In genomic region chr3:50041141-50041540, GRCm38 (mm10) we compare ENCODE assay signal across 23 mouse cellular contexts.
"Had no signal": no experiment of that assay in that cellular context is flagged by ENCODE, and none has a peak within 500 bp of the region (broad histone marks: within the 10 kb centered on the region; RNA-seq: fewer than 3 reads in every experiment).

No protein-coding gene starts in this region.

- H3K4me1 ChIP-seq: heart, embryonic 13.5 days; heart, embryonic 15.5 days; liver, embryonic 12.5 days had no signal

- H3K36me3 ChIP-seq: heart, embryonic 13.5 days; heart, embryonic 15.5 days; hindbrain, embryonic 13.5 days; limb, embryonic 15.5 days; liver, embryonic 12.5 days had no signal

- H3K4me2 ChIP-seq: heart, embryonic 11.5 days; heart, embryonic 13.5 days; heart, embryonic 15.5 days; hindbrain, embryonic 13.5 days; limb, embryonic 15.5 days; liver, embryonic 12.5 days had no signal

- H3K27ac ChIP-seq: heart, adult 2 months; heart, embryonic 13.5 days; heart, embryonic 15.5 days; hindbrain, embryonic 13.5 days; layer of hippocampus, adult 2 months; left cerebral cortex, adult 2 months; limb, embryonic 15.5 days; liver, embryonic 12.5 days; liver, embryonic 14.5 days had no signal

- H3K9ac ChIP-seq: heart, embryonic 13.5 days; heart, embryonic 15.5 days; hindbrain, embryonic 13.5 days; limb, embryonic 15.5 days; liver, embryonic 12.5 days; liver, embryonic 14.5 days had no signal

- H3K9me3 ChIP-seq: heart, embryonic 13.5 days; heart, embryonic 15.5 days; hindbrain, embryonic 13.5 days; limb, embryonic 15.5 days; liver, embryonic 12.5 days had no signal

- H3K4me3 ChIP-seq: heart, adult 2 months; heart, embryonic 13.5 days; heart, embryonic 15.5 days; hindbrain, embryonic 13.5 days; layer of hippocampus, adult 2 months; left cerebral cortex, adult 2 months; limb, embryonic 15.5 days; liver, embryonic 12.5 days had no signal

- DNase-seq: gastrocnemius, postnatal 14 days; gastrocnemius, postnatal 36 days; heart, adult 2 months; heart, postnatal 14 days; heart, postnatal 36 days; kidney, adult 11 months; kidney, adult 2 months; kidney, adult 9 months; kidney, postnatal 10 days; kidney, postnatal 25 days; kidney, postnatal 4 days; lung, adult 18-20 months had no signal

- ATAC-seq: hindbrain, embryonic 16.5 days; intestine, embryonic 16.5 days; liver, embryonic 12.5 days had no signal

- H3K27me3 ChIP-seq: heart, embryonic 13.5 days; heart, embryonic 15.5 days; hindbrain, embryonic 13.5 days; limb, embryonic 15.5 days; liver, embryonic 12.5 days had no signal
